Mouse (Mus musculus): Measurements from ENCODE around the gene Dph2. TPM values are rescaled to one million over a fixed set of nuclear protein-coding genes. Genes with fewer than 3 reads are reported as not detected.

Dph2 gene
- 7.0 TPM for polyA plus RNA-seq (2021)

GRCm38 (mm10) chr4:117891738-117892161 lies at the start of gene Dph2:
Gene Dph2, minus strand, starts transcription at chr4:117892032.
- no peaks in the 10 kb centered on the region for H3K27me3 ChIP-seq
- POLR2A ChIA-PET, result no interaction called here
- DNase-seq (ENCODE audit: low read depth, low spot score) (peak; percentile 68), ATAC-seq (peak; percentile 65)
- CTCF ChIA-PET, result interaction anchor here (1.0 to 2.2 kb wide), 3 partner anchors 21 to 192 kb away, joined by 3 to 9 read pairs (median 4); no protein-coding TSS in a partner anchor
- in situ Hi-C loops (cut with MboI; ENCODE audit: low pct_unique_long_range_greater_than_20kb), result no loop called here
- TF ChIP-seq CTCF (IDR thresholded peaks at IDR 0.05), result no peak

- POLR2A ChIA-PET, result no interaction called here
- ATAC-seq (no peak), DNase-seq (ENCODE audit: low read depth, low spot score) (no peak)
- no peak for TF ChIP-seq CTCF (IDR thresholded peaks at IDR 0.05)
- in situ Hi-C loops (cut with MboI; ENCODE audit: low pct_unique_long_range_greater_than_20kb), result loop anchor here (10.0 kb wide), 1 partner anchor 358 kb away; the partner anchor contains the start of gene Ptprf
- no peaks in the 10 kb centered on the region for H3K27me3 ChIP-seq
- CTCF ChIA-PET, result interaction anchor here (1.2 to 2.7 kb wide), 2 partner anchors 145 to 147 kb away, joined by 4 to 7 read pairs; no protein-coding TSS in a partner anchor
These were observed 45.1 kb upstream of the Dph2 start for GRCm38 (mm10) chr4:117936964-117937363.

- in situ Hi-C loops (cut with MboI; ENCODE audit: low pct_unique_long_range_greater_than_20kb), result loop anchor here (10.0 kb wide), 1 partner anchor 361 kb away; the partner anchor contains the start of gene Ptprf
- DNase-seq (ENCODE audit: low read depth, low spot score) (no peak), ATAC-seq (peak; percentile 18)
- no peak for TF ChIP-seq CTCF (IDR thresholded peaks at IDR 0.05)
- no peaks in the 10 kb centered on the region for H3K27me3 ChIP-seq
- ChIA-PET CTCF (interaction anchor here (1.3 kb wide), 1 partner anchor 43 kb away, joined by 4 read pairs; no protein-coding TSS in a partner anchor), POLR2A (interaction anchor here (0.6 to 1.2 kb wide), 3 partner anchors 9 to 47 kb away, joined by 3 to 9 read pairs (median 3); partner anchors contain the start of gene Atp6v0b)
These were observed 42.2 kb upstream of the Dph2 start for GRCm38 (mm10) chr4:117934081-117934480.

- in situ Hi-C loops (cut with MboI; ENCODE audit: low pct_unique_long_range_greater_than_20kb), result loop anchor here (10.0 kb wide), 1 partner anchor 362 kb away; the partner anchor contains the start of gene Ptprf
- ChIA-PET POLR2A (interaction anchor here (1.2 kb wide), 1 partner anchor 10 kb away, joined by 3 read pairs; no protein-coding TSS in a partner anchor), CTCF (interaction anchor here (1.3 to 2.0 kb wide), 2 partner anchors 42 to 150 kb away, joined by 4 to 8 read pairs; no protein-coding TSS in a partner anchor)
- ATAC-seq (peak; percentile 75), DNase-seq (ENCODE audit: low read depth, low spot score) (peak; percentile 79)
- TF ChIP-seq CTCF (IDR thresholded peaks at IDR 0.05), result no peak
- no peaks in the 10 kb centered on the region for H3K27me3 ChIP-seq
These were observed 41.4 kb upstream of the Dph2 start for GRCm38 (mm10) chr4:117933248-117933647.

- in situ Hi-C loops (cut with MboI; ENCODE audit: low pct_unique_long_range_greater_than_20kb), result loop anchor here (5.0 kb wide), 1 partner anchor 153 kb away; no protein-coding TSS in a partner anchor
- DNase-seq (ENCODE audit: low read depth, low spot score), result no peak
- ChIA-PET CTCF (interaction anchor here (0.8 to 2.5 kb wide), 4 partner anchors 12 to 155 kb away, joined by 3 to 25 read pairs (median 6); no protein-coding TSS in a partner anchor), POLR2A (interaction anchor here (1.4 kb wide), 1 partner anchor 13 kb away, joined by 3 read pairs; no protein-coding TSS in a partner anchor)
- no peak for TF ChIP-seq CTCF (IDR thresholded peaks at IDR 0.05)
- H3K27me3 ChIP-seq, result no peaks in the 10 kb centered on the region
- no peak for ATAC-seq
These were observed 37.6 kb upstream of the Dph2 start, which contains the start of gene Artn for GRCm38 (mm10) chr4:117929391-117929881. Gene Artn, minus strand, starts transcription at chr4:117929763.

GRCm38 (mm10) chr4:117928699-117929241 lies 36.9 kb upstream of the Dph2 start:
- in situ Hi-C loops (cut with MboI; ENCODE audit: low pct_unique_long_range_greater_than_20kb), result loop anchor here (5.0 kb wide), 1 partner anchor 154 kb away; no protein-coding TSS in a partner anchor
- no peaks in the 10 kb centered on the region for H3K27me3 ChIP-seq
- DNase-seq (ENCODE audit: low read depth, low spot score) (no peak), ATAC-seq (no peak)
- ChIA-PET POLR2A (interaction anchor here (1.4 kb wide), 1 partner anchor 12 kb away, joined by 3 read pairs; no protein-coding TSS in a partner anchor), CTCF (interaction anchor here (0.6 to 2.5 kb wide), 12 partner anchors 9 to 251 kb away, joined by 3 to 25 read pairs (median 4); partner anchors contain the start of gene Kdm4a)
- no peak for TF ChIP-seq CTCF (IDR thresholded peaks at IDR 0.05)

- POLR2A ChIA-PET, result interaction anchor here (1.4 kb wide), 1 partner anchor 12 kb away, joined by 3 read pairs; no protein-coding TSS in a partner anchor
- CTCF ChIA-PET, result interaction anchor here (0.6 to 2.5 kb wide), 12 partner anchors 10 to 251 kb away, joined by 3 to 25 read pairs (median 5); partner anchors contain the start of gene Kdm4a
- no peak for TF ChIP-seq CTCF (IDR thresholded peaks at IDR 0.05)
- no peaks in the 10 kb centered on the region for H3K27me3 ChIP-seq
- in situ Hi-C loops (cut with MboI; ENCODE audit: low pct_unique_long_range_greater_than_20kb), result loop anchor here (5.0 kb wide), 1 partner anchor 154 kb away; no protein-coding TSS in a partner anchor
- ATAC-seq, result no peak
- DNase-seq (ENCODE audit: low read depth, low spot score), result no peak
These were observed 36.4 kb upstream of the Dph2 start for GRCm38 (mm10) chr4:117928234-117928633.

- DNase-seq (ENCODE audit: low read depth, low spot score) (no peak), ATAC-seq (no peak)
- H3K27me3 ChIP-seq, result no peaks in the 10 kb centered on the region
- in situ Hi-C loops (cut with MboI; ENCODE audit: low pct_unique_long_range_greater_than_20kb), result loop anchor here (5.0 kb wide), 1 partner anchor 155 kb away; no protein-coding TSS in a partner anchor
- ChIA-PET CTCF (interaction anchor here (1.2 to 2.5 kb wide), 5 partner anchors 11 to 157 kb away, joined by 5 to 25 read pairs (median 6); no protein-coding TSS in a partner anchor), POLR2A (no interaction called here)
- no peak for TF ChIP-seq CTCF (IDR thresholded peaks at IDR 0.05)
These were observed 35.0 kb upstream of the Dph2 start for GRCm38 (mm10) chr4:117926545-117927482.

- TF ChIP-seq CTCF (IDR thresholded peaks at IDR 0.05), result no peak
- ChIA-PET CTCF (interaction anchor here (0.7 kb wide), 1 partner anchor 13 kb away, joined by 3 read pairs; no protein-coding TSS in a partner anchor), POLR2A (no interaction called here)
- in situ Hi-C loops (cut with MboI; ENCODE audit: low pct_unique_long_range_greater_than_20kb), result loop anchor here (5.0 kb wide), 1 partner anchor 157 kb away; no protein-coding TSS in a partner anchor
- no peak for ATAC-seq
- no peaks in the 10 kb centered on the region for H3K27me3 ChIP-seq
- no peak for DNase-seq (ENCODE audit: low read depth, low spot score)
These were observed 33.1 kb upstream of the Dph2 start for GRCm38 (mm10) chr4:117924916-117925315.
